Mouse (Mus musculus): ENCODE results near the gene Lamc1. TPM values are rescaled to one million over a fixed set of nuclear protein-coding genes. Genes with fewer than 3 reads are reported as not detected.

Gene Lamc1
- total RNA-seq, 4 experiments from 2014 or later, result 49.8 to 71.5 (median 61.8) TPM

DNA sequence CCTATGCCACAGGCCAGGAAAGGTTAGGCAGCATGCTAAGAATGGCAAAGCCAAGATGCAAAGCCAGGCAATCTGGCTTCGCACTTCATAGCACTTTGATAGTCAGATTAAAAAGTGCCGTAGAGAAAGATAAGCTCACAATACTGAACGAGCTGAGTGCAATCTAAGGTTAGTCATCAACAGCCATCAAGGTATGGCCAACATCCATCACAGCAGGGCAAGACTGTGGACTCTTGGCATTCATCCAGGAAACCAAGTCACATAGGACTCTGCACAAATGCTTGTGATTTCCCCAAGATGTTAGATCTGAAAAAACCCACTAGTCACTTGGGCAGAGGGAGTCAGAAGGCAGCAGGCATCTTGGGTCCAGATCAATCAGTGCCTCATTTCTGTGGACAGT lies 144.5 kb downstream of the Lamc1 start:
- no peak for DNase-seq

DNA sequence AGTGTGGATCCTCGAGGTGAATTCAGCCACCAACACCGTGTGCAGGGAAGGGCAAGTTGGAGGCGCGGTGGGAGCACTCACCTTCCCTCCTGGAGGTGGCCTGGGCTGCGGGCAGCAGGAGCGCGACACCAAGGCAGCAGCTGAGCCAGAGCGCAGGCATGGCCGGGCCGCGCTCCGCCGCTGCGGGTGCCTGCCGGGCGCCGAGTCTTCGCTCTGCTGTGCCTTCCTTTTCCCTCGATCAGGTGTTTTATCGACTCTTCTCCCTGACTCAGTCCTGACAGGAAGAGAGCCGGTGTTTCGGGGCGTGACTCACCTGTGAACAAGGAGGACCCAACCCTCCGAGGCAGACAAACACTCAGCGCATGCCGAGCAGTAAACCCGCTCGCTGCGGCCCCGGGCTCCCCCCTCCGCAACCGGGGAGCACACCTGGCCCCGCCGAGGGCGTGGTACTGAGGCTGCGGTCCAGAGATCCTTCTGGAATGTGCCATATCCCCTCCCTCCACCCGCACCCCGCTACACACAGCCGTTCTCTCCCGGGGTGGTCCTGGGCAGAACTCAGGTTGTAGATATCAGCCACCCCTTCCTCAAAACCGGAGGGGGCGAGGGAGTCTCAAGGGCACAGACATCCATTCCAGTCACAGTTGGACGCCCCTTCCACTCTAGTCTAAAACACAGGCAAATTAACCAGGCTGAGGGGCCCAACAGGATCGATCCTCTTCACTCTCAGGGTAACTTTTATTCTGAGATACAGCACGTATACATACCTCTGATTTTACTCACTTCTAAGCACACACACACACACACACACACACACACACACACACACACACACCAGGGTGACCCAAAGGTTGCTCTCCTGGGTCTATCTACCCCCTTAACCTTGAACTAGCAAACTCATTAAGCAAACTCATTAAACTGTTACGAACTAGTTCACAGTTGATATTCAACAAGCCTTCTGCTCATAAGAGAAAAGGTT lies 146.5 kb downstream of the Lamc1 start, which contains the start of gene Lamc2:
Gene Lamc2, minus strand, starts transcription at position 620 of the 976 bp plus-strand sequence.
- DNase-seq, result no peak

DNA sequence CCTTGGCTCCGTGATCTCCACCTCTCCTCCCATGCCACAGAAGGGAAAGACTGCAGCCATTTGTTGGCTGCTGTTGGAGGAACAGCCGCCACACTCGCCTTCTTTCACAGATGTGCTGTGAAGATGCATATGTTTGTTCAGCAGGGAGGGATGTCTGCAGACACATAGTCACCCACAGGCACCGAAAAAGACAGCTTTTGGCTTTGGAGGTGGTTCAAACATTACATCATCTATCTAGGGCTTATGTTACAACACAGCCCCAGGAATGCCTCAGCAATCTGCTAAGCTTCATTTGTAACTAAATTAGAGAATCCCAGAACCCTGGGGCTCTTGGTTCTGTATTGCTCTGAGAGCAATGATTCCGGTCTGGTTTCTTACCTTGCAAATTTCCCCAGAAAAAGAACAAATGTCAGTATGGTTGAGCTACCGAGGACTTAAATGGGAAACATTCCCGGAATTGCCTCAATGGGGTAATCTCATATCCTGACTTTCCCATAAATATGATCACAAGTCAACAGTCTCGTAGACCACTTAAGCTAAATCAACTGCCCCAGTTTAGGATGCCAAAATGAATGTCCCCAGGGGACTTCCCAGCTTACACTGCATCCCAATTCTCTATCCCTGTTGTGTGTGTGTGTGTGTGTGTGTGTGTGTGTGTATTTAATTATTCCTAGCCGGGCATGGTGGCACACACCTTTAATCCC lies 151.8 kb downstream of the Lamc1 start:
- no peak for DNase-seq

DNA sequence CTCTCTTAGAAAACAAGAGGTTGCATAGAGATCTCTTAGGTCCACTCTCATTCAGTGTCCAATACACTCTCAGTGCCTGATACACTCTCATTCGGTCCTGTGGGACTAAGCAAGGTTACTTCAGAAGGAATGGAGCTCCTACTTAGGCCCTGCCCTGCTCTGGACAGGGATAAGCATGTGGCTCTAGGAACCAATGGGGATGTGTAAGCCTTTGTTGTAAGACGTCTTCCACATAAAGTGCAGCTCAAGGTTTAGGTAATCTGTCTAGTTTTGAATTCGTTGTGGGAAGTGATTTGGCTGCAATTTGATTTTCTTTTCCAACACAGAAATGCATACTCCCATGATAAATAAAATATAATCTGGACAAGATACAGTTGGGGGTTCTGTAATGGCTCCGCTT lies 152.4 kb downstream of the Lamc1 start:
- no peak for DNase-seq

DNA sequence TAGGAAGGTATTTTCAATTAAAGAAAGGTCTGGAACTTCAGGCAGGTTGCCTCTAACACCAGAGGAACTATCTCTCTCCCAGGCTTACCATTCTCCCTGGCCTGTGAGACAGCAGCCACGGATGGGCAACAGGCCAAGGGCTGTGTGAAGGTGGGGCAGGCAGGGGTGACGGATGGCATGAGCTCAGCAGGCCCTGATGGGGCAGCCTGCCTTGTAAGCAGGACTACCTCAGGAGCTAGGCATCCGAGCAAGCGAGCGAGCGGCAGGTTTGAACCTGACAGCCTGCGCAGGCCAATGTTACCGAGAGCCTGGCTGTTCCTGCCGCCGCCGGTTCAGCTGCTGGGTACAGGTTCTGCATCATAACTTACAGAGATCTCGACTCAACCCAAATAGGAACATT lies 157.8 kb downstream of the Lamc1 start:
- peak; percentile 75 for DNase-seq

DNA sequence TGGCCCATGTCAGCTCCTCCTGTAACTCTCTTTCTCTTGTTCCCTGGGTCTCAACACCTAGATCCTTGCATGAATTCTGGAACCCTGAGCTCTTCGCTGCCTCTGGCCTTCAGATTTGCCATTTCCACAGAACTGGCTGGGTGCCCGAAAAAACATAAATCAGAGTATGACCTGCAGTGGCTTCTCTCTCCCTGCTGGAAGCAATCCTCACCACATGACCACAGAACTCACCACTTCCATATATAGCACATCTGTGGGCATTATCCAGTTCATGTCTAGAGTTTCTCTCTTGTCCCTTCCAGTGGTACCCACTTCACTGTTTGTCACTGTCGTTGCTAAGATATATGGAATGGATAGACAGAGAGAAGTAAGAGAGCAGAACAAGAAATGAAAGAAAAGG lies 159.3 kb downstream of the Lamc1 start:
- peak; percentile 84 for DNase-seq

DNA sequence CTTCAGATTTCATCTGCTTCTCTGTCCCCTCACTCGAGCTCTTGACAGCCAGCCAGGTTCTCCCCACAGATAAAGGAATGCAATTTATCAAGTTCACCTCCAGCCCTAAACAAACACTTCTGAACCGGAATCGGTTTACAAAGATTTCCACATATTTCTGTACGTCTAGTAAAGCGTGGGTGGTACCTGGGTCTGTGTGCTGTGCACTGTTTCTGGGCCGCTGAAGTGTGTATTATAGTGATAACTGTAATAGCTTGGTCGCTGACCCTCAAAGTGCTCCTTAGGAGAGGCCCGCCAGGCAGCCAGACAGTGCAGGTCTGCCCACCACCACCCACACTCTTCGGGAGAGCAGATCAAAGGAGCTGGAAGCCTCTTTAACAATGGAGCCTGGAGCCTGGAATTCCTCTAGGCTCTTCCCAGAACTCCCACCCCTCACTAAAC lies 160.3 kb downstream of the Lamc1 start:
- DNase-seq, result no peak

DNA sequence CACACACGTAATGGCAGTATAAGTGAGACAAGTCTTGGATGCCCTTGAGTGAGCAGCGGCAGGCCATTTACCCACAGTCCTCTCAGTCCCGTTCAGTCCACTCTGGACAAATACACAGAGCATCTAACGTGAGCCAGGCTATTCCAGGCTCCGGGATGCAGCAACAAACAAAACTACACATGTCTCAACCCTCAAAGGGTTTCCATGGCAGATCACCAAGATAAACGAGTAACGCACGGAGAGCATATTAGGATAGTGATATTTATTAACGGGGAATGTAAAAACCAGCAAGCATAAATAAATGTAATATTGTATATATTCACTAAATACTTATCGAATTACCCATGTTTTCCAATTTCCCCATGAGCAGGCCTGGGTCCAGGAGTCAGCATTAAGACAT lies 161.6 kb downstream of the Lamc1 start:
- DNase-seq, result no peak

Other genes with a start within 250 kb of the Lamc1 start
- gene Lamc2, start 146.3 kb downstream of the Lamc1 start, total RNA-seq (2022), result 1 to 10 TPM in 1 of 4 experiments, under 1 TPM in 3; 0.37 to 1.4 (median 0.79) TPM
- gene Shcbp1l, start 92.4 kb upstream of the Lamc1 start, total RNA-seq (2022), result under 1 TPM in 3 of 4 experiments, not detected in 1; 0.10 to 0.55 (median 0.16) TPM
- 100 to 1,000 TPM in 2 of 4 experiments, 10 to 100 TPM in 2; 95.2 to 124 (median 108) TPM for gene Dhx9, start 154.9 kb upstream of the Lamc1 start, total RNA-seq (2022)
- gene Npl, start 217.3 kb upstream of the Lamc1 start, total RNA-seq (2022), result 1 to 10 TPM; 3.0 to 6.7 (median 4.7) TPM

All from adrenal gland, adult 8-10 months (tissue).